Mouse (Mus musculus) thymus, postnatal 10 days (tissue): Measurements from ENCODE around the gene A030005K14Rik.

Experiments used
- DNase-seq, 2 experiments: peaks; one replicate each; pipeline ENCODE4 v3.0.0; 2021; ENCODE audit warnings: low spot score in 2 of 2

Gene A030005K14Rik

GRCm38 (mm10) chr1:83036892-83037667, 22.1 kb downstream of the A030005K14Rik start:
- no peak for DNase-seq

- no peak for DNase-seq
Observed at GRCm38 (mm10) chr1:83034509-83034908, 24.7 kb downstream of the A030005K14Rik start.

GRCm38 (mm10) chr1:83032508-83032907, 26.7 kb downstream of the A030005K14Rik start:
- no peak for DNase-seq

- no peak for DNase-seq
Observed at GRCm38 (mm10) chr1:83031950-83032349, 27.2 kb downstream of the A030005K14Rik start.

GRCm38 (mm10) chr1:83016556-83016955, 42.6 kb downstream of the A030005K14Rik start:
- DNase-seq: no peak

GRCm38 (mm10) chr1:83015329-83015879, 43.8 kb downstream of the A030005K14Rik start:
- no peak for DNase-seq

- no peak for DNase-seq
Observed at GRCm38 (mm10) chr1:83014477-83014876, 44.7 kb downstream of the A030005K14Rik start.
